Mouse (Mus musculus) cortical plate, adult 2 months (tissue): ENCODE data around the gene Trit1.

Experiments
- CTCF ChIP-seq: fragments of 200-500 bp; IDR thresholded peaks from 2 replicates; pipeline ENCODE4 v1.5.1; 2011; ENCODE audit warnings: mild to moderate bottlenecking, control low read depth, low read length; ENCODE audit not compliant: insufficient read depth; ENCODE audit errors: extremely low read depth
- POLR2A ChIP-seq: fragments of 200-500 bp; IDR thresholded peaks from 2 replicates; pipeline ENCODE4 v1.6.1; 2011; ENCODE audit warnings: mild to moderate bottlenecking, low read length, control low read depth; ENCODE audit not compliant: insufficient read depth; ENCODE audit errors: extremely low read depth

DNA sequence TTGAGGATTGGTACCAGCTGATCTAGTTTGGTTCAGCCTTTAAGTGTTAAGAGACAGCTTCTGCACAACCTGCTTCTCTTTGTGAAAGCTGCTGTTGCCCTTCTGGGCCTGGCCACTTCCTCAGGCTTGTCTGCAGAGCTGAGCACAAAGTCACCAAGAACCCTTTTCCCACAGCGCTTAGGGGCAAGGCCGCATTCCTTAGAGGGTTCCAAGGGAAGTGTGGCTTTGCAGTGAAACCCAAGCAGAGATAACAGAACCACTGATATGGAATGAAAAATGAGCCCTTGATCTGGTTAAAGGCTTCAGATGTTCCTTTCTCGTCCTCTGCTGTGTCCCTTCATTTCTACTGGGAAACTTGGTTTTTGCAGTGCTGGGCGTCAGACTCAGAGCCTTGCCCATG, 29.0 kb upstream of the Trit1 start:
- TF ChIP-seq POLR2A (no peak), CTCF (no peak)
